Mouse (Mus musculus) olfactory bulb, adult 2 months (tissue): ENCODE results near the gene Sumf1. TPM values are rescaled to one million over a fixed set of nuclear protein-coding genes. Genes with fewer than 3 reads are reported as not detected.

Experiments used
- H3K27ac ChIP-seq: fragments of 200-500 bp; 2 replicates; pipeline ENCODE4 v1.5.1; 2012; ENCODE audit warnings: low read depth, low read length; ENCODE audit not compliant: insufficient read depth
- H3K4me1 ChIP-seq: fragments of 200-500 bp; 2 replicates; pipeline ENCODE4 v1.6.1; 2012; ENCODE audit warnings: low read length; ENCODE audit not compliant: control insufficient read depth, insufficient read depth
- H3K4me3 ChIP-seq: fragments of 200-500 bp; 2 replicates; pipeline ENCODE4 v1.5.1; 2012; ENCODE audit warnings: mild to moderate bottlenecking, low read depth, low read length, moderate library complexity; ENCODE audit not compliant: insufficient read depth
- CTCF ChIP-seq: fragments of 200-500 bp; IDR thresholded peaks from 2 replicates; pipeline ENCODE4 v1.5.1; 2012; ENCODE audit warnings: low read depth, mild to moderate bottlenecking, low read length, moderate library complexity; ENCODE audit not compliant: insufficient read depth
- POLR2A ChIP-seq: fragments of 200-500 bp; IDR thresholded peaks from 2 replicates; pipeline ENCODE4 v1.6.1; 2012; ENCODE audit warnings: mild to moderate bottlenecking, low read depth, low read length, moderate library complexity; ENCODE audit not compliant: insufficient read depth
- WGBS: fragments of 180-500 bp; shearing (Covaris S2); methylation state at CpG from one replicate; pipeline ENCODE4 v1.1.7; 2018; 5-methylcytosine and 5-hydroxymethylcytosine counted together
- polyA plus RNA-seq: library from polyadenylated mRNA; stranded (reverse); fragments of >200 nt; gene quantifications from 2 replicates; pipeline ENCODE4 v1.2.4, GENCODE M21; 2012; ENCODE audit warnings: low replicate concordance; ENCODE audit not compliant: missing spikeins, insufficient read depth, insufficient read length

Gene Sumf1
- polyA plus RNA-seq, 1 experiment = not detected

DNA sequence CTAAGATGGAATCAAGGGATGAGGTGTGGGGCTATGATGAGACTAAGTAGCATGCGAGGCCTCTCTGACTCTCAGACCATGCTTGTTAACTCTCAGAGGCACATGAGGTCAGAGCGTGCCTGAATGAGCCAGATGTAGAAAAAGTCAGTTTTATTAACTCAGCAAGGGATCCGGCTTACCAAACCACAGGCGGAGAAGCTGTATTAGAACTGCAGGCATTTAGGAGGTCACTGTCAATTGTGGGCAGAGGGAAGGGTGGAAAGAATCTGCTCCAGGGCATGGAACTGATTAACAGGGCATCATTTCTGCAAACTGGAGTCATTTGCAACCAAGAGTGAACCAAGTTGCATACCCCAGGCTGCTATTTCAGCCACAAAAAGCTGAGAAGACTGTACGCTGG is 89.9 kb downstream of the Sumf1 start:
- no peak overlapping the region for H3K4me3 ChIP-seq
- 92% methylated on average over 5 of the region's 5 CpGs for WGBS
- TF ChIP-seq CTCF = no peak
- no peak for TF ChIP-seq POLR2A
- no peak overlapping the region for H3K27ac ChIP-seq
- no peaks in the 10 kb centered on the region; the same call in 1 of the 2 replicates for H3K4me1 ChIP-seq

DNA sequence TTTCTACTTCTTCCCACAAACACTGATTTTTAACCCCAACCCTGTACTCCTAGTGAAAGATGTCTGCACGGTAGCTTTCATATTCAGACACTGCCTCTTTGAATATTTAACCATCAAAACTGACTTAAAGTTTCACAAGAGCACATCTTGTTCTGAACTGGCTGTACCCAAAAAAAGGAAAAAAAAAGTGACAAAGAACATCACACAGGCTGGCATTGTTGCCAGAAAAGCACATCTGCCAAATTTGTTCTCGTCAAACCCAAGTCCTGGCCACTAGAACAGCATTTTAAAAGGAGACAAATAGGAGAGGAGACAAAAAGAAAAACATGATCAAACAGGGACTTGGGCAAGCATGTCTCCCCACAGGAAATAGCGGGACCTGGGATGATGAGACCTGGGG is 91.9 kb downstream of the Sumf1 start:
- H3K27ac ChIP-seq = no peak overlapping the region
- 61% methylated on average over 3 of the region's 3 CpGs for WGBS

DNA sequence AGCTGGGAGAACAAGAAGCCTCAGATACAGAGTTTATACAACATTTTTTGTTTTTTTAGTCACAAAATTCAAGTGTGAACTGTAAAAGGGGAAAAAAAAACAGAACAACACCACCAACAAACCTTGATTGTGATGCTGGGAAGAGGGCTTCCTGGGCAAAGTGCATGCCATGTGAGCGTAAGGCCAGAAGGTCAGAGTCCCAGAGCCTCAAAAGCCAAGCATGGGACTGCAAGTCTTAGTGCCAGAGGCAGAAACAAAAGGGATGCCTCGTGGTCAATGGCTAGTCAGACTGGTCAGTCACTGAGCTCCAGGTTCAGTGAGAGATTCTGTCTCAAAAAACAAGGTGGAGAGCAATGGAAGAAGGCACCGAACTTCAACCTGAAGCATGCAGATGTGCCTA is 92.7 kb downstream of the Sumf1 start:
- TF ChIP-seq POLR2A = no peak
- no peak for TF ChIP-seq CTCF
- H3K4me1 ChIP-seq = no peaks in the 10 kb centered on the region

More for the DNA sequence above, 91.9 kb downstream of the Sumf1 start:
- no peak overlapping the region for H3K4me3 ChIP-seq
- no peak for TF ChIP-seq CTCF
- no peak for TF ChIP-seq POLR2A
- H3K4me1 ChIP-seq = no peaks in the 10 kb centered on the region; the same call in 1 of the 2 replicates

DNA sequence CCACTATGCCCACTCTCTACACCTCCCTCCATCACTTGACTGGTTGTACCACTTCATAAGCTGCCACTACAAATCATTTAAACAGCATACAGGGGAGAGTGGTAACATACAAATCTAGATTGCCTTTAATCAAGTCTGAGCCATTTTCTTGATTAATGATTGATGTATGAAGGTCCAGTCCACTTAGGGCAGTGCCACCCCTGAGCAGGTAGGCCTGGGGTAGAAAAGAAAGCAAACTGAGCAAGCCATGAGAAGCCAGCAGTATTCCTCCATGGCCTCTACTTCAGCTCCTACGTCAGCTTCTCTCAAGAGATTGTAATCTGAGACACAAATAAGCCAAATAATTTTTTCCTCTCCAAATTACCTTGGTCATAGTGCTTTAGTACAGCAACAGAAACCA is 94.1 kb downstream of the Sumf1 start:
- Histone ChIP-seq H3K4me3 (no peak overlapping the region), H3K27ac (no peak overlapping the region), H3K4me1 (no peaks in the 10 kb centered on the region)
- TF ChIP-seq POLR2A = no peak
- TF ChIP-seq CTCF = no peak
- 92% methylated on average over 1 of the region's 1 CpGs for WGBS

More for the DNA sequence above, 92.7 kb downstream of the Sumf1 start:
- WGBS = 82% methylated on average over 3 of the region's 3 CpGs
- H3K27ac ChIP-seq = no peak overlapping the region
- no peak overlapping the region for H3K4me3 ChIP-seq

DNA sequence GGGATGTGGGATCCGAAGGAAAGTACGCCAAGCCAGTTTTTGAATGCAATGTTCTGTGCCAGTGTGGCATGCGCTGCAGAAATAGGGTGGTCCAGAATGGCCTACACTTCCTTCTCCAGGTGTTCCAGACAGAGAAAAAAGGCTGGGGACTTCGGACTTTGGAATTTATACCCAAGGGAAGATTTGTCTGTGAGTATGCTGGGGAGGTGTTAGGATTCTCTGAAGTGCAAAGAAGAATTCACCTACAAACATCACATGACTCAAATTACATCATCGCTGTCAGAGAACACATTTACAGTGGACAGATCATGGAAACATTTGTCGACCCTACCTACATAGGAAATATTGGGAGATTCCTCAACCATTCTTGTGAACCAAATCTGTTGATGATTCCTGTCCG is 109.5 kb downstream of the Sumf1 start:
- WGBS = 96% methylated on average over 7 of the region's 7 CpGs
- H3K4me3 ChIP-seq = no peak overlapping the region
- no peak for TF ChIP-seq CTCF
- no peak for TF ChIP-seq POLR2A
- no peak overlapping the region for H3K27ac ChIP-seq
- peaks cover 3% of the 10 kb centered on the region; the same call in 1 of the 2 replicates for H3K4me1 ChIP-seq

DNA sequence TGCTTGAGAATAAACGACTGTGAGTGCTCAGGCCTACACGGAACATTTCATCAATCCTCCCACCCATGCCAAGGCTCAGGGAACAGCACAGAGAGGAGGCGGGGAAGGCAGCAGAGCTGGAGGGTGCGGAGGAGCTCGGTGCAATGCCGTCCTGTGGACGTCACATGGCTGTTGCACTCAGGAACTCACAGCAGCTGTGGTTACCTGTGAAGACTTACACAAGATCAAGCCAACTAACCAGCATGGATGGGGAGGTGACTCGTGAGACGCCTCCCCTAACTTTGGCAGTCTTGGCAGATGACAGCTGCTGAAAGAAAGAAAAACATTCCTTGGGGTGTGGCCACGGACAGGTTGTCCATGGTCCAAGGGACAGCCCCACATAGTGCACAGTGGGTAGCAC is 110.8 kb downstream of the Sumf1 start:
- 79% methylated on average over 10 of the region's 10 CpGs for WGBS
- TF ChIP-seq CTCF (no peak), POLR2A (no peak)
- Histone ChIP-seq H3K4me1 (peaks cover 3% of the 10 kb centered on the region; the same call in 1 of the 2 replicates), H3K4me3 (no peak overlapping the region), H3K27ac (no peak overlapping the region)

DNA sequence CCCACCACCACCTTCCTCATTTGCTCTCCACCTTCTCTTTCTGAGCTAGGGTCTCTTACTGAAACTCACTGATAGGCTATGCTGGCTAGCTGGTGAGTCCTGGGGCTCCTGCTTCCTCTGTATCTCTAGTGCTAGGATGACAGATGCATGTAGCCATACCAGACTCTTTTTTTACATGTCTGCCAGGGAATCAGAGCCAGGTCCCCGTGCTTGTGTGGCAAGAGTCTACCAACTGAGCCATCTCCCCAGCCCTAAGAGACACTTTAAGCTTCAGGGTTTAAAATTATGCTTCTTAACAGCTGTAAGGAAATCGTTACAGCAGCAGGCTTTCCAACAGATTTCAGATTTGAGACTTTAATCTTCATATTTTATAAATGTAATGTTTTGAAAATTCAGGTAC is 111.5 kb downstream of the Sumf1 start:
- Histone ChIP-seq H3K27ac (no peak overlapping the region), H3K4me1 (peaks cover 3% of the 10 kb centered on the region; the same call in 1 of the 2 replicates), H3K4me3 (no peak overlapping the region)
- no peak for TF ChIP-seq CTCF
- TF ChIP-seq POLR2A = no peak
- WGBS = 93% methylated on average over 2 of the region's 2 CpGs

DNA sequence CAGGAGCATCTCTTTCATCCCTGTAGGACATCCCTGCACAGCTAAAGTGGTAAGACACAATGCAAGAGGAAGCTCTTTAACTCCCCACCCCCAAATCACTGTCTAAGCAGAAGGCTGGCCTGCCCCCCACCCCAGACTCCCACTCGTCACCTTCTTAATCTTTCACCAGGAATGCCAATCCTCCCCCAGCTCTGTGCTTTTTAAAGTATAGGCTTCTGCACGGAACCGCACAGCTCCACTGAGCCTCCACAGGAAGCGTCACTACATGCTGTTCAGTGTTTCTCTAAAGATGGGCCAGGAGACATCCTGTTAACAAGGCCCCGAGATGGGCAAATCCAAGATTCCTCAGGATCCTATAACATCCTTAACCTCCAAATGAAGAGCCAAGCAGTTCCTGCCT is 112.3 kb downstream of the Sumf1 start:
- no peak for TF ChIP-seq POLR2A
- no peak for TF ChIP-seq CTCF
- H3K4me3 ChIP-seq = no peak overlapping the region
- WGBS = 75% methylated on average over 5 of the region's 5 CpGs
- no peak overlapping the region for H3K27ac ChIP-seq
- peaks cover 3% of the 10 kb centered on the region; the same call in 1 of the 2 replicates for H3K4me1 ChIP-seq

DNA sequence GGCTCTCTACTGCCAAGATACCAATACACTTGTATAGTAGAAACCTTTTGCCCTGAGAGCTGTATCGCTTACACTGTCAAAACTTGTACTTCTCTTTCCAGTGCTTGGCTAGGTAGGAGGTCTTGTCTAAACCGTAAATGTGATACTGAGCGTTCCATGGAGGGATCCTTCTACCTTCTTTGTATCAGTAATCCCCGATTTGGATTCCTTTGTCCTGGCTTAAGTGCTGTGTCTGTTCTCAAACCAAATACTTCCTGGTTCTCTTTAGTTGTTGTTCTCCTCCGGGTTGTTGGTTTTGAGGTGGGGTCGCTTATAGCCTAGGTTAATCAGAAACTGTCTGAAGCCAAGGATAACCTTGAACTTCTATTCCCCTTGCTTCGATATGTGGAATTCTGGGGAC is 114.4 kb downstream of the Sumf1 start:
- Histone ChIP-seq H3K27ac (no peak overlapping the region), H3K4me3 (no peak overlapping the region), H3K4me1 (peaks cover 3% of the 10 kb centered on the region; the same call in 1 of the 2 replicates)
- TF ChIP-seq CTCF (no peak), POLR2A (no peak)
- 94% methylated on average over 7 of the region's 7 CpGs for WGBS

DNA sequence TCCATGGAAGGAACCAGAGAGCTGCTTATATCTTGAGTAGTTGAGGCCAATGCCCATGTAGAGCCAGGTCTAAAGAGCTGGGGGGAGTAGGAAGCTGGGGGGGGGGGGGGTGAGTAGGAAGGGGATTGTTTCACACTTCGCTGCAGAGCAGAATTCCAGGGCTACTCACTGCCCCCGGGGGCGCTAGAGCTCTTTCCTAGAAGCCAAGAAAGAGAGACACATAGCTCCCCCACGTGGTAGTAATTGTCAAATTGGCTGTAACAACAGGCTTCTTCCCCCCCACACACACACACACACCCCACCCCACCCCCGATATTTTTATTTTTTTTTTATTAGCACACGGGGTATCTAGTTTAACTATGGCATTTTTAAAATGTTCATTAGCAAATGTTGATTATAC is 119.8 kb downstream of the Sumf1 start:
- H3K4me1 ChIP-seq = no peaks in the 10 kb centered on the region
- H3K4me3 ChIP-seq = peak overlapping the region; percentile 82
- 5% methylated on average over 6 of the region's 6 CpGs for WGBS
- TF ChIP-seq CTCF = no peak
- no peak for TF ChIP-seq POLR2A
- H3K27ac ChIP-seq = peak overlapping the region; percentile 90
